Mouse (Mus musculus): ENCODE results near the gene Gtf2i. TPM values are rescaled to one million over a fixed set of nuclear protein-coding genes. Genes with fewer than 3 reads are reported as not detected.

Gtf2i gene
- total RNA-seq, 2 experiments from 2014 or later: 220 to 231 TPM

DNA sequence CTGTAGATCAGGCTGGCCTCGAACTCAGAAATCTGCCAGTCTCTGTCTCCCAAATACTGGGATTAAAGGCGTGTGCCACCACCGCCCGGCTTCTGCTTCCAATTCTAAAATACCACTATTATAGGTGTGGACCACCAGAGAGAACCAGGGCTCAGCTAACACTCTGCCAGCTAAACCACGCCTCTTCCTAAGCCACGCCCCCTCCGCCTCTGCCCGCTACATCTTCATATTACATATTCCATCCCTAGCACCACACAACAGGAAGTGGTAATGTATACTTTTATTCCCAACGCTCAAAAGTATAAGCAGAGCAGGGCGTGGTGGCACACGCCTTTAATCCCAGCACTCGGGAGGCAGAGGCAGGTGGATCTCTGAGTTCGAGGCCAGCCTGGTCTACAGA, 8.8 kb upstream of the Gtf2i start:
- DNase-seq (ENCODE audit: low spot score in 2 of 2): no peak

DNA sequence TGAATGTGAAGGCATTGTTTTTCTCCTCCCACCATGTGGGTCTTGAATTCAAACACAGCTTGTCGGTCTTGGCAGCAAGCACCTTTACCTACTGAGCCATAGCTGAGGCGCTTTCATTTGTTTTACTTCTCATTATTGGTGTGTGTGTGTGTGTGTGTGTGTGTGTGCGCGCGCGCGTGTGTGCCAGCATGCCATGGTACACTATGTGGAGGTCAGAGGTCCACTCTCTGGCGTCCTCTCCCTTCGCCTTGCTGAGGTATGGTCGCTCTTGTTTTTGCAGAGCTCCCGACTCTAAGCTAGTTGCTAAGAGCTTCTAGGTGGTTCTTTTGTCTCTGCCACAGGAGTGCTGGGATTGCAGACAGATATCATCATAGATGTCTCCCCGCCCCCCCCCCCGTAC, 7.8 kb upstream of the Gtf2i start:
- DNase-seq (ENCODE audit: low spot score in 2 of 2): no peak

DNA sequence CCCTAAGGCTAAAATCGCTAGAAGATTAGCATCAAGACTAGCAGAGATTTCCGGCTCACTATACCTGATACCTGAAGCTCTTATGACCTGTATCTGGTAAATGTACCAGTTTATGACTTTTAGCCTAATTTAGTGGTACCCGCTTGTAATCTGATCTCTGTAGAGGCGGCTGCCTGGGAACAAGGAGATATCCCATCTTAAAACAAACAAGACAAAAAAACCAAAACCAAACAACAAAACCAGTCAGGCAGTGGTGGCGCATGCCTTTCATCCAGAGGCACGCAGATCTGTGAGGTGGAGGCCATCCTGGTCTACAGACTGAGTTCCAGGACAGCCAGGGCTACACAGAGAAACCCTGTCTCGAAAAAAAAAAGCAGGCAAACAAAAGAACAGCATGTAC, 7.1 kb upstream of the Gtf2i start:
- no peak for DNase-seq (ENCODE audit: low spot score in 2 of 2)

DNA sequence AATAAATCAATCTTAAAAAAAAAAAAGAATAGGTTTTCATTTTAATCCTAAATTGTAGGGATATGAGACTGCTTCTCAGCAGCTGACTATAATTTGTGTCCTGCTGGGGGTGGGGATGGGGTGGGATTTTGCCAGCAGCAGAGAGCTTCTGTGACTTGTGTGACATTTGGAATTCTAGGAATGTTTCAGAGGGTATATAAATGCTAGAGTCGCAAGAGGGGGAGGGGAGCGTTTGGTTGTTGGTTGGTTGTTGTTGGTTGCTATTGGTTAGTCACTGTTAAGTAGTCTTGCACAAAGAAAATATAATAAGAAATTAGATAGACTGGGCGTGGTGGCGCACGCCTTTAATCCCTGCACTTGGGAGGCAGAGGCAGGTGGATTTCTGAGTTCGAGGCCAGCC, 4.3 kb upstream of the Gtf2i start:
- no peak for DNase-seq (ENCODE audit: low spot score in 2 of 2)

DNA sequence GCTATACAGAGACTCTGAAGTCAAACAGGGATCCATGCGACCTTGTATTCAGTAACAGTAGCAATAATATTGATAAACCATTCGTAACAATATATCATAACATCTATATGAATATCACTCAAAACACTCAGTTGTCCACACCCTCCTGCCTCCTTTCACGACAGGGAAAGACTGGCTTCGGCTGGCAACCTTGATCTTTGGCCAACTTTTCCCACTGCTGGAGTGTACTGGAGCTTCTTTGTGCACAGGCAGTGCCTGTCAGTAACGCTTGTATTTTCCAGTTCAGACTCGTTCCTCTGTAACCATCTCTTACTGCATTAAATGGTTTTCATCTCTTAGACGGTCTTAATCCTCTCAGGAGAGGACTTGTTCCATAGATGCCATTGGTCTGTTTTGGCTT, 2.2 kb upstream of the Gtf2i start:
- DNase-seq (ENCODE audit: low spot score in 2 of 2): no peak

DNA sequence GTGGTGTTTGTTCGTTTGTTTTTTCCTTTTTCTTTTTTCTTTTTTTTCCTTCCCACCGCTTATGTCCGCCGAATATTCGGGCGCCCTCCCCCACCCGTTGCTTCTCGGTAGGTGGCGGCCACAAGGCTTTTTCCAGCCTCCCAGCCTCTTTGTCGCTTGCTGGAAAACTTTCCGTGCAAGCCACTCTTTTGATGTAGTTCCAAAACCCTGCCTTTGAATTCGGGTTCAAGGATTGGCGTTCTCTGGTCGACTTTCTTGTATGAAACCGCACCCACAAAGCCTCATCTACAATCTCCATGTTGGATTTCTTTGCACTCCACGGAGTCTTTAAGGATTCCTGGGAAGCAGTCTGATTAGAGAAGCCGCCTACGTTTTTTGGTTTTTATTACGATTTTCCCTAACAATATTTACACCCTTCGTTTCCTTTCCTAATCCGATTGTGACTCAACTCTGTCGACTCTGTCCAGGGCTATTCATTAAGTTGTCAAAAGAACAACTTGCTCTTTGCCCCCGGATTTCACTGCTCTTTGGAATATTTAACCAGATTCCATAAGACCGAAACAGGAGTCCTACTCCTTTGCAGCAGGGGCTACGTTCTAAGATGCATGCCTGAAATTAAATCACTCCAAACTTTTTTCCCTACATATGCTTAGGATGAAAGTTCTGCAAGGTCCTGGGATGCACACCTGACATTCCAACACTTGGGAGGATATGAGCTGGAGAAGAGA, 1.2 kb upstream of the Gtf2i start:
- peak; percentile 16 to 45 for DNase-seq (ENCODE audit: low spot score in 2 of 2)

DNA sequence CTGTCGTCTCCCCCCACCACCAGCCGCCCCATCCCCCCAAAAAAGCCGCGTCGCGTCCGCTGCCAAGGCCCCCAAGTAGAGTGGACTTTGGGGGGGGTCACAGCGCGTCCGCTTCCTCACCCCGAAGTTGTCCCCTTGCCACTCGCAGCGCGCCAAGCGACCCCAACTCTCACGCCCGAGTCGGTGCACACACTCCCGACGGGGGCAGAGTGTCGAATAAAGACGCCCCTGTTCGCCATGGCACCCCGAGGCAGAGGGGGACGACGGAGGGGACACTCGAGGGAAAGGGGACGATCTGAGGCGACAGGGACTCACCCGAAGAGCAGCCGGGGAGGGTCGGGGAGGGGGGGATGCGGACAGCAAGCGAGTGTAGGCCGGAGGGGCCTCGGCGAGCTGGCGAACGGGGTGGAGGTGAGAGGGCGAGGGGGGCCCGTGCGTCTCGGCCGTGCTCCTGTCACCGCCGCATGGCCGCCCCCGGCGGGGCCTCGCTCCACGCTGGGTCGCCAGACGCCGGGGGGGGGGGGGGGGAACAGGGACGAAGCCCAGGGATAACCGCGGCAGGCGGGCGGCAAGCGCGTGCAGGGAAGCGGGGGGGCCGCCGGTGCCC, 389 bp downstream of the Gtf2i start:
- DNase-seq (ENCODE audit: low spot score in 2 of 2): peak; percentile 20 to 41

DNA sequence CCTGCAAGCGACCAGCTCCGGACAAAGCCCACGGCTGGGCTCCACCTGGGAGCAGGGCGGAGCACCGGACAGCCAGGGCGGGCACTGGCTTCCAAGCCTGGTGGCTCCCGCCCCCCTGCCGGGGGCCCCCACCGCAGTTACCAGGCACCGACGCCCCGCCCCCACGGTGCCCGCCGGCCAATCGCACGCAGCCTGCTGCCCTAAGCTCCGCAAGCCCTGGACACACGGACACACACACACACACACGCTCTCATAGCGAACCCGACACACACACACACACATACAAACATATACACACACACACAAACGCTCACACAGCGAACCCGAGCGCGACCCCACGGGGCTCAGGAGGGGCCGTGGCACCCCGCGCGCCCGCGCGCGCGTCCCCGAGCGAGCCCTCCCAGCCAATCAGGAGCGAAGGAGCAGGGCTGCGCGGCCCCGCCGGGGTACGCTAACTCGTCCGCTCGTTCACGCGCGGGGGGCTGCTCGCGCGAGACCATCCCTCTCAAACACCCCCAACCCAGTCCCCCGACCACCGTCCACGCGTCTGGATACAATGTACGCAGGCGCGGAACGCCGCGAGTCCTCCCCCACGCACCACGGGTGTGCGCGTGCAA, 1.0 kb downstream of the Gtf2i start:
- peak; percentile 82 to 90 for DNase-seq (ENCODE audit: low spot score in 2 of 2)

DNA sequence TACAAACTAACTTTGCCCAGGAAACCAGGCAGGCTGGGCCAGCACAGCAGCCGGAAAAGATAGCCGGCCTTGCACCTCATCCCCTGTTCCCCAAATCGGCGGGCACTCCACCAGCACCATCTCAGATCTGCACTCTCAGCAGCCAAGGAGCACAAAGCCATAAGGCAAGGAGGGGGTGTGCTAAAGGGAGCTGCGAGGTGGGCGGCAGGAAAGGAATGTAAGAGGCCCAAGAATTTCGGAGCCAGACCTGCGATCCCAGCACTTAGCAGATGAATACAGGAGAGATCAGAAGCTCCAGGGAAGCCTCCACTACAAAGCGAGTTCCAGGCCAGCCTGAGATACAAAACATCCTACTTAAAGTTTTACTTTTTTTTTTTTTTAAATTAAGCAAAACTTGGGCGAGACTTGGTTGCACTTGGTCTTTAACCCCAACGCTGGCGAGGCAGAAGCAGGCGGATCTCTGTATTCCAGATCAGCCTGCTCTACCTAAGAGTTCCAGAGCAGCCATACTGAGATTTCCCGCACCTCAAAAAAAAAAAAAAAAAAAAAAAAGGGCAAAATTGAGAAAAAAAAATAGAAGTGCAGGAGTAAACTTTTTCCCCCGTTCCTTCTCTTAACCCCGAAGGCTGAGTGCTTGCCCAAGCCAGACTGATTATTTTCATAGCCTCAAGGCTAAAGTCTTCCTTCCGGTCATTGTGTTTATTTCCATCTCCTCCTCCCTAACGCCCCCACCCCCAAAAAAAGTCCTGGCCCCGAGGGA, 1.7 kb downstream of the Gtf2i start:
- peak; percentile 25 to 53 for DNase-seq (ENCODE audit: low spot score in 2 of 2)

DNA sequence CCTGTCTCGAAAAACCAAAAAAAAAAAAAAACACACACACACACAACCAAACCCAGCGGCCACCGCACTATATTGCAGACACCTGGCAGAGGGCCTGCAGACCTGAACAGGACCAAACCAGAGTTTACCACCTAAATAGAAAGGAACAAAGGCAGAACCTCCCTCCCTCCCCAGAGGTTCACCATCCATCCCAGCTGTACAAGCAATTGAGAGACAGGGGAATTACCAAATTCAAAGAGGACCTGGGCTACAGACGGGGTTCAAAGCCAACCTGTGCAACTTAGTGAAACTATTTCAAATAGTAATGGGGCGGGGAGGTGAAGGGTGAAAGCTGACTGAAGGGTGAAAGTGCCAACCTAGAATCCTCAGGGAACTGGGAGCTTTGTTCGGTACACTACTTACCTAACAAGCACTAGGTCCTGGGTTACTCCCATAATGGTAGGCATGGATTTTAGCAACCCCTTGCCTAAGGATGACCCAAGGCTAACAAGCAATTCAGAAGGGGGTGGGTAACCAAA, 2.6 kb downstream of the Gtf2i start:
- no peak for DNase-seq (ENCODE audit: low spot score in 2 of 2)

DNA sequence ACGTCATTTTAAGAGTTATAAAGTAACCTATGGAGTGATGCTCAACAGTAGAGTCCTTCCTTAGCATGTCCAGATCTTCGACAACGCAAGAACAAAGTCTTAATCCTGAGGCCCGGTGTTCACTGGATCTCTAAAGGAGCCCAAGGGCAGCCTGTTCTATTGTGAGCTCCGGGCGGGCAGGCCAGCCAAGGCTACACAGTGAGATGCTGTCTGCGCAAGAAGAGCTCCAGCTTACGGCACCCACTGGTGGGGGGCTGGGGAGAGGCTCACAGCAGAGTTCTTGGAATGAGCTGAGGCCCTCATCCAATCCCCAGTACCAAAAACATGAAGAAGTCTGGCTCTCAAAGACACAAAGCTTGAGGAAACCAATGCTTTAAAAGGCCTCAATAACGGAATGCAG, 4.4 kb downstream of the Gtf2i start:
- DNase-seq (ENCODE audit: low spot score in 2 of 2): no peak

DNA sequence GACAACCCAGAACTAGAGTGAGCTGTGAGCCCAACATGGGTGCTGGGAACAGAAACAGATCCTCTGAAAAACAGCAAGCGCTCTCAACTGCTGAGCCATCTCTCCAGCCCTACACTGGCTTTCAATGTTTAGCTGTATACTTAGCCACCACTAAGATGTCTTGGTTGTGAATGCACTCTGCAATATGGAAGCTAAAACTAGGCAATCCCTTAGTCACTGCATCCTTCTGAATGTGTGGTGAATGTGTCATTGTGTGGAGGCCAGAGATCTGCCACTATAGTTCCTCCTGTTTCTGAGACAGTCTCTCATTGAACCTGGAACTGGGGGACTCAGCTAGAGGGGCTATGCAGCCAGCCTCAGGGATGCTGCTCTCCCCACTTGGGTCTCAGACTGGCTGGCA, 5.2 kb downstream of the Gtf2i start:
- no peak for DNase-seq (ENCODE audit: low spot score in 2 of 2)

DNA sequence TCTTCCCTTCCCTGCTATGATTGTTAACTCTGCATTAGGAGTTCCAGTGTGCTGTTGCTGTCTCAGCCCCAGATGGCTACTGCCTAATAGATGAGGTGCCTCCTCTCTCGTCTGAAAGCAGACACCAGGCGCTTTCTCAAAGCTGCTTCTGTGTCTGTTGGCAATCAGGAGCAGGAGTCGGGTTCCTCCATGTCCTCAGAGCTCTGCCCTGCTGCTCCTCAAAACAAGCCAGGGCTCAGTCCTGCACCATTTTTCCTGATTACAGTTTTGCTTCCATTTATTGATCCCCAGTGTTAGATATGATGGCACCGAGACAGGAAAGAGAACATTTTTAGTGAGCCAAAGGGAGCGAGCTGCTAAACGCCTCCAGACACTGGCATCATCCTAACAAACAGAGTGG, 9.9 kb downstream of the Gtf2i start:
- DNase-seq (ENCODE audit: low spot score in 2 of 2): peak; percentile 35 to 64

DNA sequence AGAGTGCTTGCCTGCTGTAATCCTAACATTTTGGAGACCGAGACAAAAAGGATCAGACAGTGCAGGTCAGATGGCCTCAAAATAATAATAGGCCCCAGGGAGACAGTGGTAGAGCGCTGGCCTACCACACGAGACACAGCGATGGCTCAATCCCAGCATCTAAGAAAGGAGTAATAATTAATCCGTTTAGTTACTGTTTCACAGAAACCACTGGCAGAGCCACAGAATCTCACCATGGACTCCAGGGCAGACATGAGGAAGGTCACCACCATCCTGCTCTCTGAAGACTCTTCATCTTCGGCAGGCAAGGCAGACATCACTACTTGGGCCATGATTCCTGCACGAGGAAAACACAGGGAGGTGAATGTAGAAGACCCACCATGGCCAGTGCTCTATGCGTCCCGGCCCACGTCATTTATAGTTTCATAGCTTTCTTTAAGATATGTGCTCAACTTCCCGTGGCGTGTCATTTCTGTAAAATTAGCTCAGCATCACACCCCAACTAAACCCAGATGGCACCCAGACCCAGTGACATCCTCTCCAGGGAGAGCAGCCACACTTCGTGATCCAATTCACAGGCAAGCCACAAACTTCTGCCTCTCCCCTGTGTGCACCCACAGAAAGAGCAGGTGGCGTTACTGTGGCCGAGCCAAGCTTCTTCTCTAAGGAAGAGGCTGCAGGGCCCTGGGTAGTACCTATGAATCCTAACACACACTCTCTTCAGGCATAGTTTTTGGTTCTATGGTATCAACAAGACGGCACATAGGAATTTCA, 19.1 kb downstream of the Gtf2i start:
- peak; percentile 36 to 51 for DNase-seq (ENCODE audit: low spot score in 2 of 2)

DNA sequence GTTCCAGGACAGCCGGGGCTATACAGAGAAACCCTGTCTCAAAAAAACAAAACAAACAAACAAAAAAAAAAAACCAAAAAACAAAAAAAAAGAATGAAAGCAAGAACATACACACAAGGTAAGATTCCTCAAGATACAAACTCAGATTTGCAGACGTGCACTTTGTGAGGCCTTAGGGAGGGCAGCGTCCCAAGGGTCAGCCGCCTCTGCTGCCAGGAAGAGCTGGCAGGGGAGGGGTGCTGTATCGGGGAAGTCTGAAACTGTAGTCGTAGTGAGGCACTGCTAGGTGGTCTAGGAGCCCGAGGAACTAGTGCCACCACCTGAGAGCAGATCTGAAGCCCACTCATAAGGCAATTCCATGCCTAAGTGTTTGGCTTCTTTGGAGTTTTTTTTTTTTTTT, 20.0 kb downstream of the Gtf2i start:
- DNase-seq (ENCODE audit: low spot score in 2 of 2): no peak

DNA sequence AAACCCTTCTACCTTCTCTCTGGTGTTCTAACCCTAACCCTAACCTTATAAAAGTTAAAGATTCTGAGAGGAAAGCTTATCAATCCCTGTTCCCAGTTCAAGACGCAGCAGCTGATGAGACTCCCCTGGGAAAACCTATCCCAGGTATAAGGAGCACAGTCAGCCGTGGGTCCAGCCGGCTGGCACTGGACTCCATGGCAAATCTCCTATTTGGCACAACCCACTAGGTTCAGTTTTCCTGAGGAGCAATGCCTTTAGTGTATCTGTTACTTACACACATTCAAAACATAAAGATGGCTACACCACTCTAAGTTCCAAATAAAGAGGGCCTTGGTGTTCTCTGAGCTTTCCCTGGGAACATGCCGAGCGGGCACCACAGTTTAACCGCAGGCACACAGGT, 23.5 kb downstream of the Gtf2i start:
- DNase-seq (ENCODE audit: low spot score in 2 of 2): no peak

DNA sequence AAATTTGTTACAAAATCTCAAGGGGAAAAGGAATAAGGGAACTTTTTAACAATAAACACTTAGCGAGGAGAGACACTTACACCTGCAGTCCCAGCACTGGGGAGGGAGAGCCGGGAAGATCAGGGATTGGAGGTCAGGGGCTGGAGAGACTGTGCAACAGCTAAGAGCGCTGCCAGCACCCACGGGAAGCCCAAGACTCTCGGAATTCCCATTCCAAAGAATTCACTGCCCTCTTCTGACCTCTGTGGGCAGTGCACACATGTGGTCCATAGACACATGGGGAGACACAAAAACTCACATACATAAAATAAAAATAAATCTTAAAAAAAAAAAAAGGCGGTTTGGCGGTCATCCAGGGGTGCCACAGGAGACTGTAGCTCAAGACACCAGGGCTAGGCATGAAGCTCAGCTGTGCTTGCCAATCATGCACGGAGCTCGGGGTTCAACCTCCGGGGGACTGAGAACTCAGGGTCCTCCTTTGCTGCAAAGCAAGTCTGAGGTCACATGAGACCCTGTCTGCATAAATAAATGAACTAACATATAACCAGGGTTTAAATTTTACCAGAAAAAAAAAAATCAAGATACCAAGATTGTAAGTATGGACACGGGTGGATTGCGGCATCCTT, 24.5 kb downstream of the Gtf2i start:
- DNase-seq (ENCODE audit: low spot score in 2 of 2): no peak

DNA sequence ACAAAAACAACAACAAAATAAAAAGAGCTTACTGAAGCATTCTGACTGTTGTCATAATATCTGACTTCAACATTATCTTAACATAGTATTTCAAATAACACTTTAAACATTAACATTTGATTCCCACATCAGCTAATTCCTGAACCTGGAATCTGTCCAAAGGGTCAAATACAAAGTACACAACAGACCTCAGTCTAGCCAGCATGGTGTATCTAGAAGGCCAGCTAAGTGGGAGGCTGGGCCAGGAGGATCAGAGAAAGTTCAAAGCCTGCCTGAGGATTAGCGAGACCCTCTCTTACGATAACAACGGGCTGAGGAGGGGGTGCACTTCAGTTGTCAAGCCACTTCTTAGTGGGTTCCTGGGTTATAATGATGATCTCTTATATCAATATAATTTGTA, 26.5 kb downstream of the Gtf2i start:
- no peak for DNase-seq (ENCODE audit: low spot score in 2 of 2)

DNA sequence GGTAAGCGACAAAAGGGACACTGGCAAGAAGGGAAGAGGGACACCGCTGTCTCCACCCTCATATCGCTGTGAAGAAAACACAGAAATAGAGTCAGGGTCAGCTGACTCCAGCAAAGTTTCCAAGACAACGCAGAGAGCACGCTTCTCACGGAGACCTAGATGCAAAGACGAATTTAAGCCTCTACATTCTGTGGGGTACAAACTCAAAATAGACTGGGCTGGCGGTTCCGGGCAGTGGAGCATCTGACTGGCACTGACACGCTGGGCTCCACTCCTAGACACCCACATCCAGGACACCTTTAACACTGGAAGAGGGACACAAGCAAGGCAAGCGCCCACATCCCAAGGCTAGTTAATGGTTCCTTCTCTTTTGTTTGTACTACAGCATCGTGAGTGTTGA, 29.6 kb downstream of the Gtf2i start:
- DNase-seq (ENCODE audit: low spot score in 2 of 2): no peak

DNA sequence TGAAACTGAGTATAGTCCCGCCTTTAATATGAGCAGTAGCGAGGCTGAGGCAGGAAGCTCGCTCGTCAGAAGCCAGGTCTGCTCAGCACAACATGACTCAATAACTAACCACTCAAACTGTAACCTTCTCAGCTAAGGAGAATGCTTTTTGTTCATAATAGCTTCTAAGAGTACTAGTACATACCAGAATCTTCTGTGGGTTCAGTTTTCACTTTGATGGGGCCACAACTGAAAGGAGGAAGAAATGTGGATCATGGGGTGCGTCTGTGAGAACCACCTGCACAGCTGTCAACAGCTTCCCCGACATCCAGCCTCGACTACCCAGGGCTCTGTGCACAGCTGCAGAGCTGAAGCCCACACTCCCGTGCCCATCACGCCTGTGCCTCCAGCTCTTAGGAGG, 32.0 kb downstream of the Gtf2i start:
- no peak for DNase-seq (ENCODE audit: low spot score in 2 of 2)

DNA sequence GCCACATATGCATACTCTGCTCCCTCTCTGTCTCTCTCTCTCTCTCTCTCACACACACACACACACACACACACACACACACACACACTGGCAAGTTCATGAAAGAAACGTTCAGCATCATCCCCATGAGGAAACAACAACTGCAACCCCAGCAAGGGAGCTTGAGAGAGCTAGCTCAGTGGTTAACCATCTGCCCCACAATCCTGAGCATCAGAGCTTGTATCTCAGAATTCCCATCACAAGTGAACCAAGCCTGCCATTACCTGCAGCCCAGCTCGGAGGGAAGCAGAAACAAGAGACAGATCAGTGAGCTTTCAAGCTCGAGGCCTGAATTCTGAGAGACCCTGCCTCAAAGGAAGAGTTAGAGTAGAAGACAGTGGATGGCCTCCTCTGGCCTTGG, 32.5 kb downstream of the Gtf2i start:
- no peak for DNase-seq (ENCODE audit: low spot score in 2 of 2)

All from layer of hippocampus, adult 18-20 months (tissue).